Mouse (Mus musculus): ENCODE data around the gene Rcbtb2.

- no peak for TF ChIP-seq CTCF (IDR thresholded peaks at IDR 0.05; ENCODE audit: low read depth)
- no peak for TF ChIP-seq EP300 (IDR thresholded peaks at IDR 0.05; ENCODE audit: low read depth)
Observed at GRCm38 (mm10) chr14:73130519-73130918, 7.7 kb downstream of the Rcbtb2 start.

Measured in heart, postnatal 0 days (tissue).